Mouse (Mus musculus) C2C12 (cell line): ENCODE data around the gene Rfc2.

Experiments used
- CEBPB ChIP-seq: IDR thresholded peaks from one replicate; pipeline ENCODE4 v1.6.1; 2011; ENCODE audit warnings: low read depth, mild to moderate bottlenecking, control low read depth, moderate library complexity
- CTCF ChIP-seq: IDR thresholded peaks from one replicate; pipeline ENCODE4 v1.5.1; 2011; ENCODE audit not compliant: control insufficient read depth, insufficient read depth, insufficient read length
- MAX ChIP-seq: IDR thresholded peaks from one replicate; pipeline ENCODE4 v1.6.1; 2011; ENCODE audit warnings: mild to moderate bottlenecking, control low read depth
- MYOD1 ChIP-seq: IDR thresholded peaks from one replicate; pipeline ENCODE4 v1.6.1; 2011; ENCODE audit warnings: low read depth; ENCODE audit not compliant: control insufficient read depth, insufficient read length
- MYOG ChIP-seq: IDR thresholded peaks from one replicate; pipeline ENCODE4 v1.6.1; 2011; ENCODE audit not compliant: control insufficient read depth, insufficient read length; ENCODE audit errors: extremely low read depth
- USF1 ChIP-seq: IDR thresholded peaks from one replicate; pipeline ENCODE4 v1.6.1; 2011; ENCODE audit warnings: low read depth, mild to moderate bottlenecking, control low read depth, moderate library complexity

DNA sequence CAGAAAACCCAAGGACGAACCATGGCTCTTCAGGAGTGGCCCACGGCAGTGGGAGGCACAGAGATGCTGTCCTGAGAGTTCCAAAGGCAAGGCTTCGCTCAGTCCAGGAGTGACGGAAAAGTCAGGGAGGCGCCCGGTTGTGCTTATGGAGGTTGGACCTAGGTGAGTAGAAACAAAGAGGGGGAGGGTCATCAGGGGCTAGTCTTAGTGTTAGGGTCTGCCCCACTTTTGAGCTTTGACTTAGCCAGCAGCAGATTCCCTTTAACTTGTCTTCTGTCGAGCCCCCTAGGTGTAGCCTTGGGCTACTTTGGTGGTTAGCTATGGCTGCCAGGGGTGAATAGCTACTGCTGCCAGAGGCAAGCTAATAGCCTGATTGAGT, 21.1 kb upstream of the Rfc2 start, which contains the start of gene Syna:
- TF ChIP-seq MAX (no peak), CTCF (no peak), USF1 (no peak), CEBPB (no peak), MYOD1 (no peak), MYOG (no peak)
